Mouse (Mus musculus): ENCODE data around the gene Tpcn1.
"Not testable (repeated sequence)": the region's sequence is repeated elsewhere in the genome, so short reads cannot be mapped to it uniquely, and the experiment has no call there.

The Tpcn1 gene

DNA sequence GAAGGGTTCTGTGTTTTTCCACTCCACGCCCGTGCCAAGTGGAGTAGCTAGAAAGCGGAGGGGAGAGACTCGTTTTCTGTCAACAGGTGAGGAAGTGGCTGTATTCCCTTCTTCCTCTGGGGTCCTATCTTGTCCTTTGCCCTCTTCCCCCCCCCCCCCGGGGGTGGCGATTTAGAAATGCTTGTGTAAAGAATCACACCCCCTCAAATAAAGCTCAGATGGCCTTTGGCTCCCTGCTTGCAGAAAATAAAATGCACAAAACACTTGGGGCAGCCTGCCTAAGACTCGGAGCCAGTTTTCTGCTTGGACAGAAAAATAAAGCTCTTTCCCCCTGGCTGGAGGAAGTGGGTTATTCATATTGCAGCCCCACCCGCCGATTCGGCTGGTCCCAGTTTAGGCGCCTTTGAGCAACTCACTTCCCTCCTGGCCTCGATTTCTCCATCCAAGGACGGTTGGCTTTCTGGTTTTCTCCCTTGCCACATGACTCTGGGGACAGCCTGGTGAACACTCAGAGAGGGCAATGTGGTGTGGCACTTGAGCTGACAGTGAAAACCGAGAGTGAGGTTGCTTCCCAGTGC is 76.7 kb downstream of the Tpcn1 start:
- DNase-seq (ENCODE audit: extremely low spot score) = no peak

DNA sequence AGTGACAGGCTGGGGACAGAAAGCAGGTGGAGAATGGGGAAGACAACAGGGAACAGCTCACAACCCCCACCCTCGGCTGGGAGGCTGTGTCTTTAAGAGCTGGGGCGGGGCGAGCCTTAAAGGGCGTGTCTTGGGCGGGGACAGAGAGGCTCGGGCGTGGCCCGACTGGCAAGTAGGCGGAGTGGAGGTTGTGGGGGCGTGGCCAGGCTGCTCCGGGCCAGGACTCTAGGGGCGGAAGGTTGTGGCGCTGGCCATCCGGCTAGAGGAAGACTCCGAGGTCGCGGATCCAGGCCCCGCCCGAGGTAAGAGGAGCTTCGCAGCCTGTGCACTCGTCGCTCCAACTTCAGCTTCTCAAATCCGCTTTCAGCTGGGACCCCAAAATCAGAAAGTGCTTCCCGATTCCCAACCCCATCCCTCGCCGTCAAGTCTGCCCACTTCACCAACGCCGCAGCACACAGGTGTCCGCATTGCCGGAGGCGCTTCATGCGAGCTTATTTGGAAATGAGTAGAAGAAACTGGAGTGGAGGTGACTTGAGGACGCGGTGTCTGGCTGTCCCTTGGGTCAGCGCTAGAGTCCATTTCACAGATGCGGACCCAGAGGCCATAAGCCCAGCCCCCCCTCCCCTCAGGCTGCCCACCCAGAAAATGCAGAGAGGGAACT is 77.4 kb downstream of the Tpcn1 start, which contains the start of gene Slc8b1:
Slc8b1 (plus strand) TSS at position 187 of the 661 bp plus-strand sequence.
- DNase-seq (ENCODE audit: extremely low spot score) = peak; percentile 98

- DNase-seq (ENCODE audit: extremely low spot score) = no peak
Observed at GRCm38 (mm10) chr5:120507311-120507710, 81.2 kb downstream of the Tpcn1 start.

DNA sequence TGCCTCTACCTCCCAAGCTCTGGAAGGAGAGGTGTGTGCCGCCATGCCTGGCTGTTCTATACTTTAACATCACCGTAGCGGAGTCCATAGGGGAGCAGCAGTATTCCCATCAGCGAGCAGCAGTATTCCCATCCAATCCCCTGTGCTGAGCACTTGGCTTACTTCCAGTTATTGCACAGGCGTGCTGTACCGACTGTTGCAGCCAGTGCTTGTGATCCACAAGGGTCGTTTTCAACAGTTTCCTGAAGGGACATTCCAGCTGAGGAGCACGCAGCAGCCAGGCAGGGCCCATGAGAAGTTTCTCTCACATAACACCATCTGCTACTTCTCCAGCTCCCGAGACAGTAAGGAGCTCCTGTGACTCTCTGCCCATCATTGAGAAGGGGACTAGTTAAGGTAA is 82.0 kb downstream of the Tpcn1 start:
- DNase-seq (ENCODE audit: extremely low spot score) = no peak

DNA sequence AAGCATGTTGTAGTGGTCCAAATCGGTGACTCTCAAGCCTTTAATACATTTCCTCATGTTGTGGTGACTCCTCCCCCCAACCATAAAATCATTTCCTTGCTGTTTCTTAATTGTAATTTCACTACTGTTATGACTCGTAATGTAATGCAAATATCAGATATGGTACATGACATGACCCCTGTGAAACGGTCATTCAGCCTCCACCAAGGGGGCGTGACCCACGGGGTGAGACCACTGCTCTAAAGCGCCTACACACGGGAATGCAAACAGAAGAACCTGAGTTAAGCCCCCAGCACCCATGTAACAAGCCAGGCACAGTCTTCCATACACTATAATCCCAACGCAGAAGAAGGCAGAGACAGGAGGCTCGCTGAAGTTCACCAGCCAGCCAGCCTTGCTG is 82.7 kb downstream of the Tpcn1 start:
- DNase-seq (ENCODE audit: extremely low spot score) = no peak

DNA sequence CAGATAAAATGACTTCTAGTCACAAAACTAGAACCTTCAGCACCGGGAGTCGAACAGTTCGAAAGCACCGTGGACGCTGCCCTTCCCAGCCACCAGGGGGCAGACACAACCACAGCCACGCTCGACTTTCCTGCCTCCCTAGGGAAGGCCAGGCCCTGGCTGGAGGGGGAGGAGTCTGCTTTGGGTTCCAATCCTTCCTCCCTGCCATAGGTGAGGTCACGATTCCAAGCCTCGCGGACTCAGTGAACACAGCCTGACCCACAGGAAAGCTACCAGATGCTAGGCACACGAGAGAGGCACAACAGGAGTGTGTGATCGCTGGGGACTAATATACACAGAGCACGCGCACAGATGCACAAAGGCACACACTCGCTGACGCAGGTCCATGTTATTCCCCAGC is 83.1 kb downstream of the Tpcn1 start:
- peak; percentile 79 for DNase-seq (ENCODE audit: extremely low spot score)

- DNase-seq (ENCODE audit: extremely low spot score) = peak; percentile 97
Observed at GRCm38 (mm10) chr5:120503144-120503795, 85.2 kb downstream of the Tpcn1 start, which contains the start of gene Plbd2. TSS of gene Plbd2 (minus strand) at chr5:120503625.

DNA sequence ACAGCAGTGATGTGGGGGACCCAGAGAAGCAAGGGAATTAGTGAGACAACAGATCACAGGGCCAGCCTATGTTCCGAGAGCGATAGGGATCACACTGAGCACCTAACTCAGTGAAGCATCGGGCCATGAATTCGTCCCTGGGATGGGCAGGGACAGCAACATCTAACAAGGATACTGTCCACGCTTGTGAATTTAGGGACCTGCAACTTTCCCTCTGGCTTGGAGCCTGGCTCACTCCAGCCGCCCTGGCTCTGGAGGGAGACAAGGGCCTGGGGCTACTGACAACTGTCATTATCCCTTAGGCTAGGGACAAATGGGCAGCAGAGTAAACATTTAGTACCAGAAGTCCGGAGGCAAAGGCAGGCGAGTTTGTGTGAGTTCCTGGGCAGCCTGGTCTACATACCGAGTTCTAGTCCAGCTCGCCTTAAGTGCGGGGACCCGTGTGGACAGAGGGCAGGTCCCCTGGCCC is 85.8 kb downstream of the Tpcn1 start:
- DNase-seq (ENCODE audit: extremely low spot score) = no peak

DNA sequence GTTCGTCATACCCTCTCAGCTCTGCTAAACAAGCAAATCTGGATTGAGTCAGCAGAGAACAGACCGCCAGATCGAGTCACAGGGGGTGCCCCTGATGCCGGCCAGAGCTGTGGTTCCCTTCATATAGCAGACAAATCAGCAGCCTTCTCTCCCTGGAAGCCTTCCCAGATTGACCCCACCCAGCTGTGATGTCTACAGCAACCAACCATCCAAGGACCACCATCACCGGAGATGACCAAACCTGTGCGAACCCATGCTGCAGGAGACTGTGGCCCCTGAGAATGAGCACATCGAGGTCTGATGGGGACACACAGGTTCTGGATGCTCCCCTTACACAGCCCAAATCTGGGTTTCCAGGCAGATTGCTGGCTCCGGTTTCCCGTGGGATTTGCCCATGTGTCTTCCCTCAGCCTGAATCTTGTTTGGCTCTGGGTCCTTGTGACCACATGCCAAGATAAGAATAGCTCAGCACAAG is 86.3 kb downstream of the Tpcn1 start:
- DNase-seq (ENCODE audit: extremely low spot score) = no peak

DNA sequence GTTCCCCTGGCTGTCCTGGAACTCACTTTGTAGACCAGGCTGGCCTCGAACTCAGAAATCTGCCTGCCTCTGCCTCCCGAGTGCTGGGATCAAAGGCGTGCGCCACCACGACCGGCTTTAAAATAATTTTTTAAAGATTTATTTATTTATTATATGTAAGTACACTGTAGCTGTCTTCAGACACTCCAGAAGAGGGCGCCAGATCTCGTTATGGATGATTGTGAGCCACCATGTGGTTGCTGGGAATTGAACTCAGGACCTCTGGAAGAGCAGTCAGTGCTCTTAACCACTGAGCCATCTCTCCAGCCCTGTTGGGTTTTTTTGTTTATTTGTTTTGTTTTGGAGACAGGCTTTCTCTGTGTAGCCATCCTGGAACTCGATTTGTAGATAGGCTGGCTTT is 87.9 kb downstream of the Tpcn1 start:
- not testable (repeated sequence) for DNase-seq (ENCODE audit: extremely low spot score)

DNA sequence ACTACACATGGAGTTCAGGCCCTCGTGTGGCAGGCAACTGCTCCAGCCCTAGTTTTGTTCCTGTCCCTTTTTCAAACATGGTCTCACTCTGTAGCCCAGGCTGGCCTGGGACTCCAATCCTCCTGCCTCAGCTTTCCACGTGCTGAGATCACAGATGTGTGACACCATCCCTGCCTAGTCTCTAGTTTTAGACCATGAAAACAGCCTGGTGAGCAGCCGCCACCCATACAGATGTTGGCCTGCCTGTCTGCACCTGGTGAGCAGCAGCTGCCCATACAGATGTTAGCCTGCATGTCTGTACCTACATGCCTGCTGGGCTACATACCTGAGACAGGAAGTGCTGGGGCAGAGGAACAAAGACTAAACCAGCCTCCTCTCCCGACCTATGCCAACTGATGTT is 89.3 kb downstream of the Tpcn1 start:
- no peak for DNase-seq (ENCODE audit: extremely low spot score)

- DNase-seq (ENCODE audit: extremely low spot score) = no peak
Observed at GRCm38 (mm10) chr5:120497071-120497470, 91.4 kb downstream of the Tpcn1 start.

- DNase-seq (ENCODE audit: extremely low spot score) = no peak
Observed at GRCm38 (mm10) chr5:120495703-120496226, 92.7 kb downstream of the Tpcn1 start.

DNA sequence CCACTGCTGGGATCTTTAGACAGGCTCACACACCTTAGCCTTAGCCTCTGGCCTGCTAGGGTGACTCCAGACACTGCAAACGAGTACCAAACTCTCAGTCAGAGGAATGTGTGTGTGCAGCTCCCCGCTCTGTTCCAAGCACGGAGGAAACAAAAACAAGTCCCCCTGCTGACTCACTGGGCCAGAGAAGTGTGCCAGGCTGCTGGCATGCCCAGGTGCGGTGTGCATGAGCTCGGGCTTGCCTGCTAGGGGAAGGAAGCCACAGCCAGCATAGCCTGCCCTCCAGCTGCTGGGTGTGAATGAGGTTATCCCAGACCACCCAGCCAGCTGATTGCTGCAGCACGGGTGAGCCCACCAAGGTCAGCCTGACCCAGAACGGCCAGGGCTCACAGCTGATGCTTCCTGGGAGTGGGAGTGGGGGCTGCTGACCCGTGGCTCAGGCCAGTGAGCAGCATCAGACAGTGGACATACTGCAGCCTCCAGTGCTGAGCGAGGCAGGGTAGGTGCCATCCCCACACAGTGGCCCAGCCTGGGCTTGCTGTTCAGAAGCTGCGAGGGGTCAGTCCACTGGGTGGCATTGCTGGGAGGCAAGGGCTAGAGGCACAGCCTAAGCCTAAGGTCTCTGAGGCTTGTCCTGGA is 93.3 kb downstream of the Tpcn1 start:
- no peak for DNase-seq (ENCODE audit: extremely low spot score)

- DNase-seq (ENCODE audit: extremely low spot score) = no peak
Observed at GRCm38 (mm10) chr5:120493873-120494395, 94.5 kb downstream of the Tpcn1 start.

DNA sequence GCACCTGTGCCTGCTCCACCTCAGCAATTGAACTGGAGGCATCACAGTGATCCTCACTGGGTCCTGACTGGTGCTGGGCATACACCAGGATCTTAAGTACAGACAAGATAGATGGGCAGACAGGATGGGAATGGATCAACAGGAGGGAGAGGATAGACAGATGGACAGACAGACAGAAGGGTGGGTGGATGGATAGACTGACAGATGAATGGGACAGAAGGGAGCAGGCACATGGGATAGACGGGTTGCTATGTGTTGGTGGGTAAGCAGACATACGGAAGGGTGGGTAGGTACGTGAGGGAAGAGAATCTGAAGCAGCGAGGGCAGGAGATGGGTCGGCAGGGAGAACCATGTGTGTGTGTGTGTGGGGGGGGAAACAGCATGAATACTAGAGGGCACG is 95.0 kb downstream of the Tpcn1 start:
- DNase-seq (ENCODE audit: extremely low spot score) = no peak

- DNase-seq (ENCODE audit: extremely low spot score) = peak; percentile 54
Observed at GRCm38 (mm10) chr5:120492437-120492836, 96.0 kb downstream of the Tpcn1 start.

DNA sequence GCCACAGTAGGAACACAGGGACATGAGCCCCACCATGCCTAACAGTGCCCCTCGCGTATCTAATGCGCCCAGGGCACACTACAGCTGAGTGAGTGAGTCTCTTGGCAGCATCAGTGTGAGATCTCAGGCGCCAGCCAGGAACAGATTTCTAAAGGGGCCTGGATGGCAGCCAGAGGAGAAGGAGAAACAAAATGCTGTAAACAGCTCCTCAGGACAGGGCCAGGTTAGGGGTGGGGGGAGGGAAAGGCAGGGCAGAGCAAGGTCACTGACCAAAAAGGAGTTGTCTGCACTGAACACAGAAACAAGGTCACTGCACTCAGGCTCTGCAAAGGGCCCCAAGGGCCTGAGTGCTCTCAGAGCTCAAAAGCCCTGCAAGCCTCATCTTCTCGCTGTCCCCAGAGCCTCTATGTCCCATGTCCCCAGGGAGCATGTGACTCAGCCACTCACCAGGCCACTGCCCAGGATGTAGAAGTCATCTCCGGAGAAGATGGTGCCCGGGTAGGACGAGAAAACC is 97.7 kb downstream of the Tpcn1 start:
- no peak for DNase-seq (ENCODE audit: extremely low spot score)

- no peak for DNase-seq (ENCODE audit: extremely low spot score)
Observed at GRCm38 (mm10) chr5:120487844-120488243, 100.6 kb downstream of the Tpcn1 start.

All from embryo, embryonic 9.5 days (tissue).